Mouse (Mus musculus) spleen, adult 2 months (tissue): ENCODE data around the gene Serbp1.

ENCODE experiments used
- CTCF ChIP-seq: fragments of 200-500 bp; IDR thresholded peaks from 2 replicates; pipeline ENCODE4 v1.5.1; 2011; ENCODE audit warnings: mild to moderate bottlenecking, inconsistent platforms; ENCODE audit not compliant: insufficient read depth, insufficient read length, insufficient replicate concordance; ENCODE audit errors: extremely low read depth
- POLR2A ChIP-seq: fragments of 200-500 bp; IDR thresholded peaks from 2 replicates; pipeline ENCODE4 v1.6.1; 2011; ENCODE audit warnings: low read depth, low read length, inconsistent platforms

GRCm38 (mm10) chr6:67223499-67223898, 14.5 kb upstream of the Serbp1 start:
- TF ChIP-seq CTCF (no peak), POLR2A (no peak)
